Mouse (Mus musculus) CH12.LX (cell line): ENCODE data around the gene Tbx21.

Source experiments
- KAT2A ChIP-seq: IDR thresholded peaks from 2 replicates; pipeline ENCODE4 v1.6.1; 2012; ENCODE audit warnings: low read length, improper control_type of control experiment, inconsistent platforms; ENCODE audit not compliant: insufficient replicate concordance
- MAFK ChIP-seq: IDR thresholded peaks from 2 replicates; pipeline ENCODE4 v1.6.1; 2011; ENCODE audit warnings: low read length, improper control_type of control experiment; ENCODE audit not compliant: insufficient replicate concordance
- NELFE ChIP-seq: IDR thresholded peaks from 2 replicates; pipeline ENCODE4 v1.6.1; 2011; ENCODE audit warnings: low read depth, low read length, improper control_type of control experiment
- SMC3 ChIP-seq: IDR thresholded peaks from 2 replicates; pipeline ENCODE4 v1.6.1; 2011; ENCODE audit warnings: low read depth, low read length, improper control_type of control experiment
- TBP ChIP-seq: conservative IDR thresholded peaks from 2 replicates; pipeline ENCODE4 v1.6.1; 2011; ENCODE audit warnings: low read depth, low read length, improper control_type of control experiment
- TCF12 ChIP-seq: IDR thresholded peaks from 2 replicates; pipeline ENCODE4 v1.6.1; 2014; ENCODE audit warnings: low read depth, mild to moderate bottlenecking, inconsistent platforms, low read length, improper control_type of control experiment
- ZMIZ1 ChIP-seq: IDR thresholded peaks from 2 replicates; pipeline ENCODE4 v1.6.1; 2012; ENCODE audit warnings: low read depth, mild to moderate bottlenecking, inconsistent platforms, low read length, improper control_type of control experiment

GRCm38 (mm10) chr11:97104091-97104483 is 11.0 kb downstream of the Tbx21 start:
- no peak for TF ChIP-seq MAFK
- no peak for TF ChIP-seq SMC3
- no peak for TF ChIP-seq ZMIZ1
- TF ChIP-seq NELFE = no peak
- TF ChIP-seq TBP = no peak
- no peak for TF ChIP-seq KAT2A
- no peak for TF ChIP-seq TCF12
